Mouse (Mus musculus) erythroblast, embryonic 14.5 days (primary cell): ENCODE data around the gene Pmf1.

Experiments
- GATA1 ChIP-seq: IDR thresholded peaks from 2 replicates; pipeline ENCODE4 v1.6.1; 2012; ENCODE audit warnings: low read length, inconsistent platforms, mixed read lengths
- TAL1 ChIP-seq: IDR thresholded peaks from 3 replicates; pipeline ENCODE4 v1.6.1; 2012; ENCODE audit warnings: low read length, inconsistent platforms, mixed read lengths

DNA sequence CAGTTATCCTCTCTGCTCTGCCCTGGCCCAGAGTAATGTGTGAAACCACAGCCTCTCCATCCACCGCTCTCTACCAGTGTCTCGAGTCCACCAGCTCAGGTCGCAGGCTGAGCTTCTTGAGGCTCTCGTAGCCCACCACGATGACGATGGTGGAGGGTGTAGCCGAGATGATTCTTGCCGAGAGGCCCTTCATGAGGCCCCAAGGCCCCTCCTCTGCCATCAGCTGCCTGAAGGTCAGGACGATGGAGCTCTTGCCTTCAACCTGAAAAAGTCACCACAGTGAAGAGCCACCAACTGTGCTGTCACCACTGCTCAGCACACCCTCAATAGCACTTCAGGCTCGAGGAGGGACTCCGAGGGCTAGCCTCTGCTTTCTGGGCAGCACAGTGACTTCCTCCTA is 2.5 kb upstream of the Pmf1 start:
- TF ChIP-seq GATA1 (no peak), TAL1 (no peak)
